Mouse (Mus musculus): ENCODE data around the gene Maml3.

The Maml3 gene

GRCm38 (mm10) chr3:52003663-52004062 is 101.2 kb downstream of the Maml3 start:
- no peak for DNase-seq (ENCODE audit: low spot score)

DNA sequence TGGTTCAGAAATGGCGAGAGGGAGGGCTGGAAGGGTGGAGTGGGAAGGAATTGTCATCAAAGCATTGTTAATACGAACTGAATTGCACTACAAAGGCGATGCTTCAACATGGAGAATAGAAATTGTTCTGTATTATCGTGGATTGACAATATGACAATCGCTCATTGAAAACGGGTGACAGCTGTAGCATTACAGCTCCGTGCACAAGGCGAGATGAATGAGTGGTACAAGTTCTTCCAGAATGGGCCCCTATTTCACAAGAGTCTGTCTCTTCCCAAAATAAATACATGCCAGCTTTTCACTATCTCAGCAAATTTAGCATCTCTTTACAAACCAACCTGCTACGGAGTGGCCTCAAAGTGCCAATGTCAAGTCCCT is 103.4 kb downstream of the Maml3 start:
- no peak for DNase-seq (ENCODE audit: low spot score)

DNA sequence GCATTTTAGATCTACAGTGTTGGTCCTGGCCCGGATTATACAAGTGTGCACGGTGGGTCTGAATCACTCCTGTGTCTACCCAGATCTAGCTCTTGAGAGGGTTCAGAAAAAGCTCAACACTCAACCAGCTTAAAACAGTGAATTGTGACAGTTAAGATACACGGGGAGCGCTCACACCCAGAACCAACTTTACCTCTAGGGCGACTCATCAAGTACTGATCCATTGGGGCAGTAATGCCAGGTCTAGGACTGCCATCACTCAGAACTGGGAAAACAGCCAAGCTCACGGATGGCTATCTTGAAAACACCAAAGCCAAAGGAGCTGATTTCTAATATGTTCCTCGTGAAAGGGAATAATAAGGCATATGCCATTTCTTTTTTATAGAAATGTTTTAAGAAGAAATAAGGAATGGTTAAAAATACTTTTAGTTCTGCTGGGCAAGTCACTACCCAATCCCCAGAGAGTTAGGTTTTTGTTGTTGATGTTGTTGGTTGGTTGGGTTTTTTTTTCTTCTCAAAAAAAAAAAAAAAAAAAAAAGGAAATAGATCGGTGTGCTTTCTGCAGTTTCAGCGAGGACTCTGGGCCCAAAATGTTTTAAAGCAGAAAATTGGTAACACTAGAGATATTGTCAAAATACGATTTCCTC is 103.9 kb downstream of the Maml3 start:
- DNase-seq (ENCODE audit: low spot score) = no peak

DNA sequence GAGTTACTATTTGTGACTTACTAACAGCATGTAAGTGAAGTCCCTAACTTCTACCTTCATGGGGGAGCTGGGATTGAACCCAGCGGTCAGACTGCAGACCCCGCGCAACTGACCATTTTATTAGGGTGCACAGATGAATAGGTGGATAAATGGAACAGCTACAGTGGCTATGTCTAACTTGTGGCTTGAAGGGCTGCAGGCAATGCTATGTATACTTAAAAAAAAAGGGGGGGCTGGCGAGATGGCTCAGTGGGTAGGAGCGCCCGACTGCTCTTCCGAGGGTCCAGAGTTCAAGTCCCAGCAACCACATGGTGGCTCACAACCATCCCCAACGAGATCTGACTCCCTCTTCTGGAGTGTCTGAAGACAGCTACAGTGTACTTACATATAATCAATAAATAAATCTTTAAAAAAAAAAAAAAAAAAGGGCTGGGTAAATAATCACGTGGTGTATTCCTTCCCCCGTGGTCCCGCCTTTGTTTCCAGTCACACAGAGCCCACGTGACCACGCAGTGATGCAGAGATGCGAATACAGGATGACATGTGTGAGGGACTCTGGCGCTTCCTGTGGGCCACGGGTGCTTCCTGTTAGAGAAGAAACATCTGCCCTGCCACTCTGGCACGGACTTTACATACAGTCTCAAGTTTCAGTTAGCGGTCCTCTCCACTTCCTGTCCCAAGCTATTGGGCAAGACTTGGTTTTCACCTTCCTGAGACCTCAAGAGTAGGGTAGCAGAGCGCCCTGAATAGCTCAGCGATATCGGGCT is 105.0 kb downstream of the Maml3 start:
- DNase-seq (ENCODE audit: low spot score) = no peak

DNA sequence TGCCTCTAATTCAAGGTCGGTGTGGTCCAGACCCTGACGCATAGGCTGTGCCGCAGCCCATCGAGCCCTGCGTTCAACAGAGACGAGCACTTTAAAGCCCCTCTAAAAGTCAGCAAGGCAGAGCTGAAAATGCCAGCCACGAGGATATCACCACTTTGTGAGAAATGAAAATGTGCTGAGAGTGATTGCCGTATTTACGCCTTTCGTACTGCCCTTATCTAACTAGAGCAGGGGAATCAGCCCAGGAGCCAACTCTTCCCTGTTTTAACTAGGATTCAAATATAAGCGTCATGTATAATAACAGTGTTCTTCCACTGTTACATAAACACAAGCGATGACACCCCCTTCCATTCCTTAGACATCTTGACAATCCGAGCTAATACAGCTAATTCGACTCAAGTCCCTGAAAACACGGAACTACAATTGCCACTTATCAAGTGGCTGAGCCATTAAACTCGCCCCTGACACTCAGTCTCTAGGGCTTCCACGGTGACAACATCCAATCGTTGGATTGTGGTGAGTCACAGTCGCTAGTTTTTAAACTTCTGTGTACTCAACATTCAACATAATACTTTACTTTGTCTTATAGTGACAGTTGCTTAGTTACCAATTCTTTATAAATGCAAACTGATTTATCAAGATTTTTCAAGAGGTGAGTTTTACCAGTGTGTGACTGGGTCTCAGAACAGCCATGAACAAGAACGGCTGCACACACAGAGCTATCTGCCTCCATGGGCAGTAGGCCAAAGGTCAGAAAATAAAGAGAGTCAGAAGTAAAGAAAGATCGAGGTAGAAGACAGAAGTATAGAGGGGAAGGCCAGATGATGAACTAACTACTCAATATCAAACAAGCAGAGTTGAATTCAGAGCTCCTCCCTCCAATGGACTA is 106.1 kb downstream of the Maml3 start:
- DNase-seq (ENCODE audit: low spot score) = no peak

- no peak for DNase-seq (ENCODE audit: low spot score)
Observed at GRCm38 (mm10) chr3:51997616-51998015, 107.3 kb downstream of the Maml3 start.

DNA sequence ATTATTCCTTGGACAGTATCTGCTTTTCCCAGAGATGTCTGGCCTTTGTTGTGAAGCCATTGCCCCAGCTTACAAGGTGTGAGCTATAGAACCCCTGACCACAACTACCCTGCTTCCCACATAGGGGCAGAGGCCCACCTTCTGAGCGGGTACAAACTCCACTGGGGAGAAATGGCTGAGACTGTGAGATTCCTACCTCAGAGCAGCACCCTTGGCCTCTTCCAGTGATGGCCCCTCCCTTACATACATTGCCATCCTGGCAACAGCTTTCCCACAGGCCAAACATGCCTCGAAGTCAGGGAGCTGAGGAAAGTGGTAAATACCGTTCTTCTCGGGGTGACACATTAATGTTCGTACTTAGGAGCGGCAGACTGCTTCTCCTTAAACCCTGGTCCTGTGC is 118.4 kb downstream of the Maml3 start:
- no peak for DNase-seq (ENCODE audit: low spot score)

- DNase-seq (ENCODE audit: low spot score) = no peak
Observed at GRCm38 (mm10) chr3:51981496-51981895, 123.4 kb downstream of the Maml3 start.

GRCm38 (mm10) chr3:51977654-51978352 is 127.1 kb downstream of the Maml3 start:
- no peak for DNase-seq (ENCODE audit: low spot score)

GRCm38 (mm10) chr3:51974601-51975000 is 130.3 kb downstream of the Maml3 start:
- no peak for DNase-seq (ENCODE audit: low spot score)

DNA sequence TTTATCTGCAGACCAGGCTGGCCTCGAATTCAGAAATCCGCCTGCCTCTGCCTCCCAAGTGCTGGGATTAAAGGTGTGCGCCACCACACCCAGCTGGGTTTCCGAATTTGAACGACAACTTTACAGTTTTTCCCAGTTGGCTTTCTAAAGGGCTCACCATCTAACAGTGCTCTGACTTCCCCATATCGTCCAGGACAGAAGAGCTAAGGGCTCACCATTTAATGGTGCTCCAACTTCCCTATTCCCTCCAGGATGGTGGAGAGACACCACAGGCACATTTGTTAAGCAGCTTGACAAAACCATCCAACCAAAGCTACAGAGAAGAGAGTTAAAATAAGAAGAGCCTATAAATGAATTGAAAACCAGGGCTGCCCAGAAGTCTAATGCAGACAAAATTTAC is 130.7 kb downstream of the Maml3 start:
- DNase-seq (ENCODE audit: low spot score) = no peak

GRCm38 (mm10) chr3:51972576-51972975 is 132.3 kb downstream of the Maml3 start:
- DNase-seq (ENCODE audit: low spot score) = no peak

GRCm38 (mm10) chr3:51970489-51970888 is 134.4 kb downstream of the Maml3 start:
- no peak for DNase-seq (ENCODE audit: low spot score)

- no peak for DNase-seq (ENCODE audit: low spot score)
Observed at GRCm38 (mm10) chr3:51969451-51969850, 135.4 kb downstream of the Maml3 start.

GRCm38 (mm10) chr3:51965841-51966240 is 139.0 kb downstream of the Maml3 start:
- DNase-seq (ENCODE audit: low spot score) = no peak

DNA sequence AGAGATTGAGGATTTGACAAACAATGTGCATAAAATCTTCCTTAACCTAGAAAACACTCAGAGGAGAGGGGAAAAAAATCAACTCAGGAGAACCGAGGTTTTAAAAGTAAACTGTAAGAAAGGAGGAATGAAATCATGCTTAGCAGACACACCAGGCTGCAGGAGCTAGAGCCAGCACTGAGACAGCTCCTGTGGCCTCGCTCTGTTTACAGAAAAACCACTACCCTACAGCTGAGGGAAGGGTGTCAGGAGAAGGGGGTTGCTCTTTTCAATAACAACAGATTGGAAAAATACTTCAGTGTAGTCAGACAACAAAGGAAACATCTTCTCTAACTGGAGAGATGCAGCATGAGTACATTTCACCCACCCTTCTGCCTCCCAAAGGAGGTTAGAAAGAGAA is 139.4 kb downstream of the Maml3 start:
- no peak for DNase-seq (ENCODE audit: low spot score)

- no peak for DNase-seq (ENCODE audit: low spot score)
Observed at GRCm38 (mm10) chr3:51965008-51965407, 139.9 kb downstream of the Maml3 start.

DNA sequence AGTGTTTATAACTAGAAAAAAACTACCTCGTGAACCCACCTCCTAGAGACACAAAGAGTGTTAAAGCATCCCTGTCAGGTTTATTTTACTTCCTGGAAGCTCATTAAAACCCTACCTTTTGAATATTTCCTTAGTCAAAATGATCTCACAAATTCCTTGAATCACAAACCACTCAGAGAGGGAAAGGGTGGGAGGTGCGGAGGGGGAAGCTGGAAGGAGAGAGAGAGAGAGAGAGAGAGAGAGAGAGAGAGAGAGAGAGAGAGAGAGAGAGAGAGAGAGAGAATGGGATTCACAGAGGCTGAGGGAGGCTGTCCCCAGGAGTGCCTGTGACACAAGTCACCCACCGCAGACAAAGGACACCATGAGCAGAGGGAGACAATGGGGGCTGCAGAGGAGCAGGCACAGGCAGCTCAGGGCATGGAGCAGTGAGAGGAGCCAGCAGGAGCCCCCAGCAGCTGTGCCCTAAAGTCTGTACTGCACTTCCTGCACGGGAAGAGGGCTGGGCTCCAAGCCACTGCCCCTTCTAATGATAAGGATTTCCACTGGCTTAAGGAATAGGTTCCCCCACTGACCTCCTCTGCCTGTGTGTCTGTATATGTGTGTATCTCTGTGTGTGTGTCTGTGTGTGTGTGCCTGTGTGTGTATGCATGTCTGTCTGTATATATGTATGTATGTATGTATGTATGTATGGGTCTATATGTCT is 140.8 kb downstream of the Maml3 start:
- no peak for DNase-seq (ENCODE audit: low spot score)

- DNase-seq (ENCODE audit: low spot score) = no peak
Observed at GRCm38 (mm10) chr3:51963151-51963791, 141.6 kb downstream of the Maml3 start.

DNA sequence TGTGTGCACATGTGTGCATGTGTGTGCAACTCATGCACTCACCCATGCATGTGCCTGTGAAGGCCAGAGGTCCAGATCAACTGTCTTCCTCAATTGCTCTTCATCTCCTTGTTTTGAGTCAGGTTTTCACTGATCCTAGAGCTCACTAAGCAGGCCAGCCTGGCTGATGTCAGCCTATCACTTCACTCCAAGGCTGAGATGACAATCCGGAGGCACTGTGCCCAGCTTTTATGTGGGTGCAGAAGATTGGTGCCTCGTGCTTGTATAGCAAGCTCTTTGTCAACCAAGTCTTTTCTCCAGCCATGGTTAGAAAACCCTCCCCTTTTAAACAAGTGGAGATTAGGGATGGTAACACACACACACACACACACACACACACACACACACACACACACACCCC is 146.1 kb downstream of the Maml3 start:
- no peak for DNase-seq (ENCODE audit: low spot score)

DNA sequence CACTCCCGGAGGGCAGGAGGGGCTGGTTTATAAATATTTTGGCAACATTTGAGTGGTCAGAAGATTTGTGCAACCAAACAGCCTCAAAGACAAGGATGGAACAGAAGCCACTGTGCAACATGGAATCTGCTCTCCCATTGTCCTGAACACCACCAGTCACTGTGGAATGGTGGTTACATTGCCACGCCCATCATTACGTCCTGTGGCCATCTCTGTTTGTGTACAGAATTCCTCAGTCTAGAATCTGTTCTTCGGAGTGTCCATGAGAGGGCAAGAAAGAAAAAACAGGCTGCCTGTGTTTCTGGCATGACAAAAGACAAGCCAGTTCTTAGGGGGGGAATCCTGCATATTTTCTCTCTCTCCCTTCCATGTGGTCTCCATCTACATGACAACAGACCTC is 150.4 kb downstream of the Maml3 start:
- DNase-seq (ENCODE audit: low spot score) = no peak
